Mouse (Mus musculus): ENCODE results near the gene Pigg. TPM values are rescaled to one million over a fixed set of nuclear protein-coding genes. Genes with fewer than 3 reads are reported as not detected.

The Pigg gene
- polyA plus RNA-seq, 2 experiments from 2014 or later = 2.7 to 5.7 TPM

- ATAC-seq = no peak
Observed at GRCm38 (mm10) chr5:108357862-108358261, 45.5 kb downstream of the Pigg start.

- no peak for ATAC-seq
Observed at GRCm38 (mm10) chr5:108359491-108359890, 47.1 kb downstream of the Pigg start.

GRCm38 (mm10) chr5:108360211-108360610 is 47.8 kb downstream of the Pigg start:
- no peak for ATAC-seq

GRCm38 (mm10) chr5:108362330-108362729 is 49.9 kb downstream of the Pigg start:
- ATAC-seq = no peak

- ATAC-seq = no peak
Observed at GRCm38 (mm10) chr5:108366328-108366983, 54.0 kb downstream of the Pigg start.

- no peak for ATAC-seq
Observed at GRCm38 (mm10) chr5:108366984-108367841, 54.8 kb downstream of the Pigg start.

- no peak for ATAC-seq
Observed at GRCm38 (mm10) chr5:108367871-108368332, 55.5 kb downstream of the Pigg start, which contains the start of gene Gm42517. Gene Gm42517 (minus strand): TSS chr5:108367922.

GRCm38 (mm10) chr5:108368446-108368845 is 56.0 kb downstream of the Pigg start:
- ATAC-seq = no peak

GRCm38 (mm10) chr5:108368851-108369621 is 56.6 kb downstream of the Pigg start:
- ATAC-seq = no peak

GRCm38 (mm10) chr5:108369964-108370363 is 57.6 kb downstream of the Pigg start:
- no peak for ATAC-seq

GRCm38 (mm10) chr5:108374079-108374478 is 61.7 kb downstream of the Pigg start:
- no peak for ATAC-seq

- no peak for ATAC-seq
Observed at GRCm38 (mm10) chr5:108376059-108376458, 63.6 kb downstream of the Pigg start.

GRCm38 (mm10) chr5:108378346-108378745 is 65.9 kb downstream of the Pigg start:
- no peak for ATAC-seq

- ATAC-seq = no peak
Observed at GRCm38 (mm10) chr5:108385632-108386031, 73.2 kb downstream of the Pigg start.

GRCm38 (mm10) chr5:108386449-108386848 is 74.0 kb downstream of the Pigg start:
- no peak for ATAC-seq

GRCm38 (mm10) chr5:108388201-108388600 is 75.8 kb downstream of the Pigg start, which contains the start of gene Pde6b:
Gene Pde6b (plus strand): TSS chr5:108388391.
- ATAC-seq = no peak

- ATAC-seq = no peak
Observed at GRCm38 (mm10) chr5:108389744-108390143, 77.3 kb downstream of the Pigg start.

Other genes starting within 250 kb of the Pigg start
- gene Mtf2, start 246.9 kb upstream of the Pigg start, polyA plus RNA-seq (2017; shearing (Covaris generic)) = 10 to 100 TPM; 52.0 to 56.9 TPM
- gene Tmed5, start 180.0 kb upstream of the Pigg start, polyA plus RNA-seq (2017; shearing (Covaris generic)) = 100 to 1,000 TPM; 111 to 117 TPM
- gene Ccdc18, start 179.7 kb upstream of the Pigg start, polyA plus RNA-seq (2017; shearing (Covaris generic)) = 1 to 10 TPM in 1 of 2 experiments, under 1 TPM in 1; 0.98 to 2.0 TPM
- 10 to 100 TPM; 33.0 to 36.0 TPM for gene Dr1, start 43.7 kb upstream of the Pigg start, polyA plus RNA-seq (2017; shearing (Covaris generic))
- gene Gm42517, start 55.3 kb downstream of the Pigg start, polyA plus RNA-seq (2017; shearing (Covaris generic)) = not detected
- gene Pde6b, start 75.8 kb downstream of the Pigg start, polyA plus RNA-seq (2017; shearing (Covaris generic)) = 1 to 10 TPM; 1.5 to 1.8 TPM
- gene Atp5k, start 121.8 kb downstream of the Pigg start, polyA plus RNA-seq (2017; shearing (Covaris generic)) = 100 to 1,000 TPM; 145 to 234 TPM
- gene Mfsd7a, start 136.3 kb downstream of the Pigg start, polyA plus RNA-seq (2017; shearing (Covaris generic)) = not detected
- 1 to 10 TPM; 3.2 to 3.6 TPM for gene Pcgf3, start 148.6 kb downstream of the Pigg start, polyA plus RNA-seq (2017; shearing (Covaris generic))
- gene Cplx1, start 237.4 kb downstream of the Pigg start, polyA plus RNA-seq (2017; shearing (Covaris generic)) = not detected

Data from CD4-positive, CD25-positive, alpha-beta regulatory T cell, adult 4 months (primary cell).